Mouse (Mus musculus): Measurements from ENCODE around the gene Cyb5rl. TPM values are rescaled to one million over a fixed set of nuclear protein-coding genes. Genes with fewer than 3 reads are reported as not detected.

The Cyb5rl gene
- polyA plus RNA-seq, 1 experiment from 2014 or later, result 9.4 TPM

DNA sequence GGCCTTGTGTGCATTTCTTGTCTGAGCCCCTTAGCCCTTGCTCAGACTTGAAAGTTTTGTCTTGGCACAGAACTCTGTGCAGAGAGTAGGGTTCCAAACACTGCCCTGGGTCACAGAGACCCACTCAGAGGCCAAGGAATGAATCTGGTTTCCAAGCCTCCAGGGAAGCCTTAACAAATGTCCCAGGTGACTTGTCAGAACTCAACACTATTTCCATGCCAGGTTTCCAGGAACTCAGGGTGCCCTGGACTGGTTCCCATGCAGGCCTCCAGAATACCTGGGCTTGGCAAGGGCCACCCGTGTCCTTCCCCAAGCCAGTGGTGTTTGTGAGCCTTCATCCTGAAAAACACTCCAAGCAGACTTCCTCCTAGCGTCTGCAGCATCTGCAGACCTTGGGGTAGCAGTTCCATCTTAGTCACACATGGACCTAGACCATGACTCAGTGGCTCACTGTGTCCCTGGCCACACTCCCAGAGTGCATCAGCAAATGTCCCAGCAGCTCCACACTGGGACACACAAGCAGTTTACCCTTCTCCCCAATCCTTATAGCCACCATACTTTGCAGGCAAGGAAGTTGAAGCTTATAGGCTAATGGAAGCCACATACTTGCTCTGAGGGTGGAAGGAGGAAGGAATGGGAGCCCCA, 51.1 kb downstream of the Cyb5rl start:
- Histone ChIP-seq H3K27ac (no peak overlapping the region), H3K4me1 (peaks cover 9% of the 10 kb centered on the region), H3K36me3 (no peaks in the 10 kb centered on the region), H3K9ac (no peak overlapping the region), H3K9me3 (no peaks in the 10 kb centered on the region), H3K4me3 (no peak overlapping the region), H3K27me3 (no peaks in the 10 kb centered on the region), H3K4me2 (no peak overlapping the region)
- no peak for ATAC-seq (ENCODE audit: insufficient number of reproducible peaks, insufficient read depth, low FRiP score, low TSS enrichment, low read depth)
- WGBS, result 85% methylated on average over 2 of the region's 2 CpGs

DNA sequence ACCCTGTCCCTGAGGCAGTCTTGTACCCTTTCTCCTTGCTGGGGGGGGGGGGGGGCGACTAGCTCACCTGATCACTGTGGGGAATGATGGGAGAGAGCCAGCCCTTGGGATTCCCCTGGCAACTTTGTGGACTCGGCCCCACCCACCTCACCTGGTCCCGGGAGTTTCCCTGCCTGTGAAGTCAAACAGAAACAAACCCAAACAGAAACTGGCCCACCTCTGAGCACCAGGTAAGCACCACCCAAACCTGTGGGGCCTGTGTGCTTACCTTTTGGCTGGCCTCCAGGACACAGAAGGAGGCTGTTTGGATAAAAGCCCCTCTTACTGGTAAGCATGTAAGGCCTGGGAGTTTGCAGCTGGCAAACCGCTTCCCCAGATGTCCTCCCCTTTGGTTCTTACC, 52.3 kb downstream of the Cyb5rl start:
- no peak overlapping the region for H3K4me2 ChIP-seq
- H3K4me3 ChIP-seq, result no peak overlapping the region
- H3K27me3 ChIP-seq, result no peaks in the 10 kb centered on the region
- H3K4me1 ChIP-seq, result peaks cover 12% of the 10 kb centered on the region
- H3K27ac ChIP-seq, result no peak overlapping the region
- no peak for ATAC-seq (ENCODE audit: insufficient number of reproducible peaks, insufficient read depth, low FRiP score, low TSS enrichment, low read depth)
- H3K9me3 ChIP-seq, result no peaks in the 10 kb centered on the region
- no peaks in the 10 kb centered on the region for H3K36me3 ChIP-seq
- WGBS, result 56% methylated on average over 4 of the region's 4 CpGs
- no peak overlapping the region for H3K9ac ChIP-seq

DNA sequence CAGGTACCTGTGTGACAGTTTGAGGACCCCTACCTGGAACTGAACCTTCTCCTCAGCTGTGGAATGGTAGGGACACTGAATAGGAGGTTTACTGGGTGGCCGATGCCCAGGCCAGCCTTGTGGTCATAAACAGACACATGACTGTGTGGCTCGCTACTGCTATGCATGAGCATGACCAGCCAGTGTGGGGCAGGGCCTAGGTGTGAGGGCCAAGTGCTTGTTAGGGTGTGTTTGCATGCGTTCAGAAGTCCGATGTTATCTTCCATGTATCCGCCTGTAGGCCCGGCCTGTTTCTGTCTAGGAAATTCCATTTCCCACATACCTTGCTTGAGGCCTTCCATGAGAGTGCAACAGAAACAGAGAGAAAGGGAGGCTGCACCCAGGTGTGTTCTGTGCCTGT, 53.9 kb downstream of the Cyb5rl start:
- no peak for ATAC-seq (ENCODE audit: insufficient number of reproducible peaks, insufficient read depth, low FRiP score, low TSS enrichment, low read depth)
- H3K36me3 ChIP-seq, result no peaks in the 10 kb centered on the region
- peaks cover 19% of the 10 kb centered on the region for H3K4me1 ChIP-seq
- H3K4me2 ChIP-seq, result no peak overlapping the region
- H3K27ac ChIP-seq, result no peak overlapping the region
- H3K4me3 ChIP-seq, result no peak overlapping the region
- no peaks in the 10 kb centered on the region for H3K9me3 ChIP-seq
- no peaks in the 10 kb centered on the region for H3K27me3 ChIP-seq
- no peak overlapping the region for H3K9ac ChIP-seq
- 83% methylated on average over 6 of the region's 6 CpGs for WGBS

DNA sequence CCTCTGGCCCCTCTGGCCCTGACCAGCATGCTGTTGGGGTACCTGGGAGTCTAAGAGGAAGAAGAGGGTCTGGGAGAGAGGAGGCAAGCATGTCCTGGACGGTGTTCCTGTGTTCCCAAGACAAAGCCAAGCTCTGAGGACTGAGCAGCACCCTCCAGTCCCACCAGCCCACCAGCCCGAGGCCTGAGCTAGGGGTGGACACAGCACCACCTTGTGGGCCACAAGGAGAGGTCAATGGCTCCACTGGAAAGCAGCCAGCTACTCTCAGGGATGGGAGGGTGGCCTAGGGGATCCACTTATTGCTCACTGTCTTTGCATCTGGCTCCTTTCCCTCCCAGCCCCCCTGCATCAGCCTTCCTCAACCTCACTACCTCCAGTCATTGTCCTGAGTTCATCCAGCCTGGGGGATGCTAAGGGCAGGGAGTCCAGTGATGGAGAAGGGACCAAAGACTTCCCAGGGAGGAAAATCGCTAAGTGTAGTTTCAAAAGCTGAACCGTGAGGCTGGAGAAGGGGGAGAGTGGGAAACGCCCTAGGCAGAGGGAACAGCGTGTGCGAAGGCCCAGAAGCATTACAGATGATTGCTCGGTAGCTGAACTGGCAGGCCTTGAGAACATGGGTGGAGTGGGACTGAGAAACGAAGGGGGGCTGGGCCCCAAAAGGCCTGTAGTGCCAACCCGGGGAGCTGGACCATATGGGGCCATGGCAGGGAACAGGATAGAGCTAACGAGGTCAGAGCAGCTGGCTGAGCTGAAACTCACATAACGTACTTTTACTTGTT, 54.6 kb downstream of the Cyb5rl start:
- H3K9me3 ChIP-seq, result no peaks in the 10 kb centered on the region
- H3K27ac ChIP-seq, result no peak overlapping the region
- WGBS, result 47% methylated on average over 12 of the region's 12 CpGs
- ATAC-seq (ENCODE audit: insufficient number of reproducible peaks, insufficient read depth, low FRiP score, low TSS enrichment, low read depth), result no peak
- H3K4me1 ChIP-seq, result peaks cover 19% of the 10 kb centered on the region
- H3K27me3 ChIP-seq, result no peaks in the 10 kb centered on the region
- no peak overlapping the region for H3K4me3 ChIP-seq
- H3K4me2 ChIP-seq, result no peak overlapping the region
- no peaks in the 10 kb centered on the region for H3K36me3 ChIP-seq
- H3K9ac ChIP-seq, result no peak overlapping the region

DNA sequence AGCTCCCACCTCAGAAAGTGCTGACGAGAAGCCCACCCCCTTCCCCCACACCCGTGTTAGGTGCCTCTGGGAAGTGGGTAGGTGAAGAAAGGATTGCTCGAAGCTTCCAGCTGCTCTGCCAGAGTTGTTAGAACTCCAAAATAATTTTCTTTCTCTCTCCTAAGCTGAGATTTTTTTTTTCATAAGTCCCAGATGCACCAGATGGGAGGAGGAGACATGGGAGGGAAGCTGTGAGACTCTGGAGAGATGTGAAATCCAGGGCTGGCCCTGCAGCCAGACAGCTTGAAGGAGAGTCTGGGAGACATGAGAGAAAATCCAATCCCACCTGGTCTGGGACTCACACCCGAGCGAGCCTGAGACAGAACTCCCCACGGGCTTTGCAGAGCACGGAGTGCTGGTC, 57.6 kb downstream of the Cyb5rl start:
- Histone ChIP-seq H3K4me3 (no peak overlapping the region), H3K9ac (no peak overlapping the region), H3K4me2 (no peak overlapping the region), H3K4me1 (peaks cover 39% of the 10 kb centered on the region), H3K27me3 (no peaks in the 10 kb centered on the region), H3K27ac (no peak overlapping the region), H3K9me3 (no peaks in the 10 kb centered on the region), H3K36me3 (no peaks in the 10 kb centered on the region)
- no peak for ATAC-seq (ENCODE audit: insufficient number of reproducible peaks, insufficient read depth, low FRiP score, low TSS enrichment, low read depth)
- WGBS, result 60% methylated on average over 7 of the region's 7 CpGs

DNA sequence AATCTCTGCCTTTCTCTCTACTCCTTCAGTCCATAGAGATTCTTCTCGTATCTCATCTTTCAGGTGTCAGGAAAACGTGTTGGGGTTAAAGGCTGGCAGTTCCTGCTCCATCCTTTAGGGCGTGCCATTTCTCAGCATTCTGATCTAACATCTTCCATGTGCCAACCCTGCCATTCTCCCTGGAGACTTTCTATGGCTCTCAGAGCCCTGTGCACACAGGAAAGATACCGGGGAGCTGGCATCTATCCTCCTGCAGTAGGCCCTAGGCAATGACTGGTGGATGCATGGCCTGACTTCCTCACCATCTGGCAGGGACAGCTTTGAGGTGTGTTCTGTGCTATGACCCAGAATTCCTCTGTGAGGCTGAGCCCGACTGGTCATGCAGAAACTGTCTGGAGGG, 58.3 kb downstream of the Cyb5rl start:
- 54% methylated on average over 5 of the region's 5 CpGs for WGBS
- Histone ChIP-seq H3K4me3 (no peak overlapping the region), H3K27ac (no peak overlapping the region), H3K9ac (no peak overlapping the region), H3K27me3 (no peaks in the 10 kb centered on the region), H3K4me1 (peaks cover 39% of the 10 kb centered on the region), H3K4me2 (no peak overlapping the region), H3K36me3 (no peaks in the 10 kb centered on the region), H3K9me3 (no peaks in the 10 kb centered on the region)
- no peak for ATAC-seq (ENCODE audit: insufficient number of reproducible peaks, insufficient read depth, low FRiP score, low TSS enrichment, low read depth)

DNA sequence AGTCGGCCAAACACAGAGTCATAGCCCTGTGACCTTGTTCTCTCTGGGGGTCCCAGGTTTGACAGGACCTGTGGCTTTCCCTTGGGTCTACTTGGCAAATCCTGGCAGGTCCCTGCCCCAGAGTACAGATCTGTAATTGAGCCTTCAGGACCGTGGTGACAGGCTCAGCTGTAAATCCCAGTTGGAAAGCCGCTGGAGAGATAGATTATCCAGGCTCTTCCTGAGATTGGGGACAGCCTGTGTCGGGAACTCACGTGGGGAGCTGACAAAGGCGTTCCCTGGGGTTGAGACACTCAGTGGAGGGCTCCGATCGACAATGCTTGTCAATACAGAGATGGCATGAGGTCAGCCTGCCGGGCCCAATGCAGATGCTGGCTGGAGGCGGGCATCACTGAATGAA, 59.6 kb downstream of the Cyb5rl start:
- H3K27me3 ChIP-seq, result no peaks in the 10 kb centered on the region
- H3K36me3 ChIP-seq, result no peaks in the 10 kb centered on the region
- peaks cover 41% of the 10 kb centered on the region for H3K4me1 ChIP-seq
- no peak overlapping the region for H3K4me2 ChIP-seq
- no peak overlapping the region for H3K9ac ChIP-seq
- H3K9me3 ChIP-seq, result no peaks in the 10 kb centered on the region
- ATAC-seq (ENCODE audit: insufficient number of reproducible peaks, insufficient read depth, low FRiP score, low TSS enrichment, low read depth), result no peak
- H3K4me3 ChIP-seq, result no peak overlapping the region
- 66% methylated on average over 10 of the region's 10 CpGs for WGBS
- no peak overlapping the region for H3K27ac ChIP-seq

DNA sequence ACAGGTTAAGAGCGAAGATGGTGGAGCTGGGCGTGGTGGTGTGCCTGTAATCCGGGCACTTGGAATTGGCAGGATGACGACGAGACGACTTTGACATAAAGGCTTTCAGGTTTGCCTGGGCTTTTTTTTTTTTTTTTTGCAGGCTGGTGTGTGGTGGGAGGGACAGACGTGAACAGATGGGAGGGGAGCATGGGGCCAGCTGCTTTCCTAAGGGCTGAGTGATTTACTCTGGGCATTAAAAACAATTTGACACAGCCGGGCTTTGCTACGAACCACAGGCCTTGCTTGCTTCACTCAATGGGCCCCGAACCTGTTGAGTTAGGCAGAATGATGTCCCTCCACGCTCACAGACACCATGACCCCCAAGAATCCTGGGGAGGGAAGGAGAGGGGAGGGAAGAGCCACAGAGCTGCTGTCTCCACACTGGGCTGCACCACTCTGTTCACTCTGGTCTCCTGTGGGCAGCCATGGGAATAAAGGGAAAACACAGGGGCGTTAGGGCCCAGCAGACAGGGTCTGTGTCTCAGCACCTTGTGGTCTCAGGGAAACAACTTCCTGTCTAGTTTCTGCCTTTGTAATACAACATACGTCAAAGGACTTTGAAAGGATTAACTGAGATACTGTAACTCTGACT, 60.2 kb downstream of the Cyb5rl start:
- Histone ChIP-seq H3K4me1 (peaks cover 38% of the 10 kb centered on the region), H3K9me3 (no peaks in the 10 kb centered on the region), H3K4me2 (no peak overlapping the region), H3K27me3 (no peaks in the 10 kb centered on the region), H3K9ac (no peak overlapping the region), H3K36me3 (no peaks in the 10 kb centered on the region), H3K4me3 (no peak overlapping the region), H3K27ac (no peak overlapping the region)
- ATAC-seq (ENCODE audit: insufficient number of reproducible peaks, insufficient read depth, low FRiP score, low TSS enrichment, low read depth), result no peak
- 39% methylated on average over 13 of the region's 13 CpGs for WGBS

DNA sequence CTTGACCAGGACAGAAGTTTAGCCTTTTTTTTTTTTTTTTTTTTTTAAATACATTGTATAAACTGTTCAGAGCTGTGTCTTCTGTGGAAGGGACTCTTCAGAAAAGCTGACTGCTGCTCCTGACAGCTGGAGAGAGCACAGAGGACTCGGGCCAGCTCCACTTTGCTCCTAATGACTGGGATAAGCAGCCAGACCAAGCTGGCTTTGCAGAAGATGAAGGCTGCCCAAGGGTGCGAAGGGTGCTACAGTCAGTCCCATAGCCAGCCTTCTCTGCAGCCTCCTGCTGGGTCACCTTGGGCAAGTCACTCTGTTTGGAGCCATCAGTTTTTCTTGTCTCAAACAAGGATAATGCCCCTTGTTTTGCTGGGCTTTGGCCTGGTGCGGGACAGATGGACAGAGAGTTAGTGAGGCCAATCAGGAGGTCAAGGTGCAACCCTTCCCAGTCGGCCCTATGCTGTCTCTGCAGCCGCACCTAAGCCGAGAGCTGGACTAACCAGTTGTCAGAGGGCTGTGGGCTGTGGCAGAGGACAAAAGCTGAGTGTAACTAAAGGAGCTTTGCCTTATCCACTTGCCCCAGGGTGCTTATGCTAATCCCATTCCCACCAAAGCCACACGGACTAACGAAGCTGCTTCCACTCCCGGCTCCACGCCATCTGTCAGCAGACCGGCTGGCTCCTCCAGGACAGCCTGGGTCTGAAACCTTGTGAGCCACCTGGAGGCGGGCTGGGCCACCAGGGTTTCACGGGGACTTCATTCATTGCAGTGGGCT, 61.3 kb downstream of the Cyb5rl start:
- no peaks in the 10 kb centered on the region for H3K36me3 ChIP-seq
- no peak overlapping the region for H3K4me3 ChIP-seq
- ATAC-seq (ENCODE audit: insufficient number of reproducible peaks, insufficient read depth, low FRiP score, low TSS enrichment, low read depth), result no peak
- 0 out of 2 replicates have a peak overlapping the region, but pooled peaks have one; percentile 2 for H3K9ac ChIP-seq
- WGBS, result 18% methylated on average over 13 of the region's 13 CpGs
- no peaks in the 10 kb centered on the region for H3K9me3 ChIP-seq
- no peak overlapping the region for H3K27ac ChIP-seq
- H3K27me3 ChIP-seq, result no peaks in the 10 kb centered on the region
- peaks cover 38% of the 10 kb centered on the region for H3K4me1 ChIP-seq
- no peak overlapping the region for H3K4me2 ChIP-seq

DNA sequence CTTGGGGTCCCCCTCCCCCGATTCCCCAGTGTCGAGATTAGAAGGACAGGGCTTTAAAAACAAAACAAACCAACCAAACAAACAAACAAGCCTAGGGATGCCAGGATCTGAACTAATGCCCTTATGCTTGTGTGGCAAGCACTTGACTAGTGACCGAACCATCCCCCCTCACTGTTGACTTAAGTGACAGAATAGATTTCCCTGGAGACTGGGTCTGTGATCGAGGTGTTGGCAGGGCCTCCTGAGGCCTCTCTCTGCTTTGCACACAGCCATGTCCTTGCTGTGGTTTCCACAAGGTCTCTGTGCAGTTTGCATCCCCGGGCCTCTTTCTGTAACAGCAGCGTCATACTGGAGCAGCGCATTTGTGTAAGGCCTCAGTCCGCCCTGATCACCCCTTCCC, 62.6 kb downstream of the Cyb5rl start:
- no peak for ATAC-seq (ENCODE audit: insufficient number of reproducible peaks, insufficient read depth, low FRiP score, low TSS enrichment, low read depth)
- Histone ChIP-seq H3K4me3 (no peak overlapping the region), H3K4me2 (no peak overlapping the region), H3K4me1 (peaks cover 32% of the 10 kb centered on the region), H3K9me3 (no peaks in the 10 kb centered on the region), H3K27ac (no peak overlapping the region), H3K9ac (no peak overlapping the region), H3K36me3 (no peaks in the 10 kb centered on the region), H3K27me3 (no peaks in the 10 kb centered on the region)
- 79% methylated on average over 8 of the region's 8 CpGs for WGBS

DNA sequence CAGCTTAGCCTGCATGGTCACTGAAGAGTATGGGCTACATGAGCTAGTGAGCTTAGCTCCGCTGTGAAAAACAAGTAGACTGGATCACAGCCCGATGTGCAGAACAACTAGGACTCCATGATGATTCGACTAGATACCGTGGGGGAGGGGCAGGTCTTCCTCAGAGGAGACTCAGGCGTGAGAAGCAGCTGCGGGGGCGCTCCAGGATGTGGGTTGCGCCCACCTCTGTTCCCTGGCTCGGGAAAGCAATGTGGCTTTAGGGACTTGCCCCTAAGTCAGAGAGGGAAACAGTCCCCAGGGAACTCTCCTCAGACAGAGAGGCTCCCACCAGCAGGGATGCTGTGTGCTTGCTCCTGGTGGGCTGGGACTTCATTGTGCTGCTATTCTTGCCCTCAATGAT, 63.7 kb downstream of the Cyb5rl start:
- WGBS, result 18% methylated on average over 9 of the region's 9 CpGs
- no peak overlapping the region for H3K4me3 ChIP-seq
- H3K36me3 ChIP-seq, result no peaks in the 10 kb centered on the region
- no peaks in the 10 kb centered on the region for H3K27me3 ChIP-seq
- ATAC-seq (ENCODE audit: insufficient number of reproducible peaks, insufficient read depth, low FRiP score, low TSS enrichment, low read depth), result no peak
- no peak overlapping the region for H3K9ac ChIP-seq
- no peaks in the 10 kb centered on the region for H3K9me3 ChIP-seq
- H3K27ac ChIP-seq, result no peak overlapping the region
- peaks cover 33% of the 10 kb centered on the region for H3K4me1 ChIP-seq
- no peak overlapping the region for H3K4me2 ChIP-seq

Data from embryonic facial prominence, embryonic 13.5 days (tissue).